Mouse (Mus musculus) stomach, postnatal 0 days (tissue): ENCODE data around the gene Gm30302.

Experiments used
- CTCF ChIP-seq: IDR thresholded peaks from 2 replicates; pipeline ENCODE4 v1.5.1; 2016; ENCODE audit warnings: antibody characterized with exemption, low read depth, mild to moderate bottlenecking, moderate library complexity
- EP300 ChIP-seq: optimal IDR thresholded peaks from 2 replicates; pipeline ENCODE3; 2016; ENCODE audit warnings: antibody characterized with exemption

- no peak for TF ChIP-seq CTCF
- no peak for TF ChIP-seq EP300
These were observed 36.6 kb downstream of the Gm30302 start for GRCm38 (mm10) chr13:49762208-49762607.
